In genomic region chr16:4684457-4684791, GRCm38 (mm10) we compare ENCODE assay signal across 8 mouse cellular contexts. TPM values are rescaled to one million over a fixed set of nuclear protein-coding genes. Genes with fewer than 3 reads are reported as not detected.
DNase-seq lines count a peak whose midpoint lies in the region; ATAC-seq and TF ChIP-seq lines count a peak whose summit lies in the region.

No protein-coding gene starts in this region.

- peak overlapping the region; percentile 44; the same call in 1 of the 2 replicates for H3K27ac ChIP-seq in lung, embryonic 14.5 days (ENCODE audit: low read depth)
- H3K27ac ChIP-seq in embryonic facial prominence, embryonic 13.5 days = no peak overlapping the region; the same call in 1 of the 2 replicates
- H3K27ac ChIP-seq in intestine, embryonic 16.5 days (ENCODE audit: low read length) = peak overlapping the region; percentile 42
- H3K27ac ChIP-seq in neural tube, embryonic 13.5 days (replicated peaks) = peak overlapping the region; percentile 85; the same call in 1 of the 2 replicates

- peak overlapping the region; percentile 86 for H3K9ac ChIP-seq in lung, embryonic 14.5 days
- H3K9ac ChIP-seq in embryonic facial prominence, embryonic 13.5 days = peak overlapping the region; percentile 91
- H3K9ac ChIP-seq in intestine, embryonic 16.5 days (ENCODE audit: low read depth, low read length) = peak overlapping the region; percentile 91
- H3K9ac ChIP-seq in neural tube, embryonic 13.5 days = peak overlapping the region; percentile 91

- ATAC-seq in lung, embryonic 14.5 days (ENCODE audit: insufficient read depth) = no peak; the same call in 1 of the 2 replicates
- no peak for ATAC-seq in embryonic facial prominence, embryonic 13.5 days (ENCODE audit: insufficient number of reproducible peaks, insufficient read depth, low FRiP score, low TSS enrichment, low read depth)
- ATAC-seq in intestine, embryonic 16.5 days = no peak
- peak; percentile 16; the same call in 1 of the 2 replicates for ATAC-seq in neural tube, embryonic 13.5 days (ENCODE audit: low read depth)

- WGBS in lung, embryonic 14.5 days = under 1% methylated on average over 9 of the region's 9 CpGs
- 2% methylated on average over 9 of the region's 9 CpGs for WGBS in embryonic facial prominence, embryonic 13.5 days
- WGBS in intestine, embryonic 16.5 days = 1% methylated on average over 9 of the region's 9 CpGs
- WGBS in neural tube, embryonic 13.5 days = under 1% methylated on average over 9 of the region's 9 CpGs

- peak overlapping the region; percentile 94 for H3K4me2 ChIP-seq in lung, embryonic 14.5 days
- H3K4me2 ChIP-seq in embryonic facial prominence, embryonic 13.5 days = peak overlapping the region; percentile 96
- H3K4me2 ChIP-seq in intestine, embryonic 16.5 days (ENCODE audit: low read depth, low read length) = peak overlapping the region; percentile 92
- H3K4me2 ChIP-seq in neural tube, embryonic 13.5 days = peak overlapping the region; percentile 99

- TF ChIP-seq CTCF in lung, embryonic 14.5 days (IDR thresholded peaks at IDR 0.05; ENCODE audit: low read depth) = no peak

- peaks cover 24% of the 10 kb centered on the region for H3K36me3 ChIP-seq in lung, embryonic 14.5 days (ENCODE audit: insufficient read depth)
- peaks cover 26% of the 10 kb centered on the region for H3K36me3 ChIP-seq in embryonic facial prominence, embryonic 13.5 days
- 0 out of 2 replicates have a peak, but pooled peaks cover 5% of the 10 kb centered on the region for H3K36me3 ChIP-seq in intestine, embryonic 16.5 days (ENCODE audit: control insufficient read depth, insufficient read depth, low read length)
- H3K36me3 ChIP-seq in neural tube, embryonic 13.5 days = peaks cover 25% of the 10 kb centered on the region

- H3K4me3 ChIP-seq in lung, embryonic 14.5 days (ENCODE audit: low read depth, low read length) = peak overlapping the region; percentile 95
- peak overlapping the region; percentile 99 for H3K4me3 ChIP-seq in embryonic facial prominence, embryonic 13.5 days
- H3K4me3 ChIP-seq in intestine, embryonic 16.5 days (ENCODE audit: low read length) = peak overlapping the region; percentile 95
- H3K4me3 ChIP-seq in neural tube, embryonic 13.5 days = peak overlapping the region; percentile 95

- no peaks in the 10 kb centered on the region for H3K9me3 ChIP-seq in lung, embryonic 14.5 days (ENCODE audit: low read depth, low read length)
- no peaks in the 10 kb centered on the region for H3K9me3 ChIP-seq in embryonic facial prominence, embryonic 13.5 days
- no peaks in the 10 kb centered on the region for H3K9me3 ChIP-seq in intestine, embryonic 16.5 days (ENCODE audit: control insufficient read depth, low read length)
- H3K9me3 ChIP-seq in neural tube, embryonic 13.5 days = no peaks in the 10 kb centered on the region; the same call in 1 of the 2 replicates

- H3K27me3 ChIP-seq in lung, embryonic 14.5 days (ENCODE audit: insufficient read depth, low read length) = no peaks in the 10 kb centered on the region
- H3K27me3 ChIP-seq in embryonic facial prominence, embryonic 13.5 days = no peaks in the 10 kb centered on the region
- no peaks in the 10 kb centered on the region for H3K27me3 ChIP-seq in intestine, embryonic 16.5 days (replicated peaks; ENCODE audit: control insufficient read depth, insufficient read depth, low read length)
- no peaks in the 10 kb centered on the region for H3K27me3 ChIP-seq in neural tube, embryonic 13.5 days

- DNase-seq in lung, embryonic 14.5 days = no peak
- no peak for DNase-seq in lung, postnatal 10 days
- DNase-seq in frontal cortex, postnatal 25 days (ENCODE audit: low spot score in 2 of 2) = no peak
- DNase-seq in layer of hippocampus, postnatal 36 days = no peak
- no peak for DNase-seq in left cerebral cortex, adult 8-10 months (ENCODE audit: low spot score in 2 of 2)

- no peaks in the 10 kb centered on the region for H3K4me1 ChIP-seq in lung, embryonic 14.5 days (ENCODE audit: insufficient read depth)
- H3K4me1 ChIP-seq in embryonic facial prominence, embryonic 13.5 days = peaks cover 21% of the 10 kb centered on the region
- peaks cover 7% of the 10 kb centered on the region; the same call in 1 of the 2 replicates for H3K4me1 ChIP-seq in intestine, embryonic 16.5 days (ENCODE audit: control insufficient read depth, insufficient read depth, low read length)
- H3K4me1 ChIP-seq in neural tube, embryonic 13.5 days (replicated peaks) = peaks cover 22% of the 10 kb centered on the region

RNA-seq across cellular contexts. Expression of gene Coro7, which starts 4.8 kb away (rescaled TPM):
- 13.1 and 15.1 TPM in 2 replicates for polyA plus RNA-seq in lung, embryonic 14.5 days (2014; fragmentation: Nextera tagmentation; extraction: Ambion mirVana)
- polyA plus RNA-seq in embryonic facial prominence, embryonic 13.5 days (2015; fragmentation: Nextera tagmentation; extraction: Ambion mirVana) = 16.9 and 17.0 TPM in 2 replicates
- 29.2 and 30.5 TPM in 2 replicates for polyA plus RNA-seq in intestine, embryonic 16.5 days (2015; fragmentation: Nextera tagmentation; extraction: Ambion mirVana)
- polyA plus RNA-seq in neural tube, embryonic 13.5 days (2015; fragmentation: Nextera tagmentation; extraction: Ambion mirVana) = 27.9 and 33.5 TPM in 2 replicates
- total RNA-seq in layer of hippocampus, postnatal 36 days (2021) = 10 to 100 TPM; 79.4 to 96.0 TPM
- 10 to 100 TPM; 88.7 to 98.8 (median 95.6) TPM for total RNA-seq in left cerebral cortex, adult 8-10 months (2022)

RNA-seq across cellular contexts. Expression of gene Nmral1, which starts 34.7 kb away (rescaled TPM):
- polyA plus RNA-seq in lung, embryonic 14.5 days (2014; fragmentation: Nextera tagmentation; extraction: Ambion mirVana) = 93.7 and 102 TPM in 2 replicates
- 83.6 and 91.4 TPM in 2 replicates for polyA plus RNA-seq in embryonic facial prominence, embryonic 13.5 days (2015; fragmentation: Nextera tagmentation; extraction: Ambion mirVana)
- polyA plus RNA-seq in intestine, embryonic 16.5 days (2015; fragmentation: Nextera tagmentation; extraction: Ambion mirVana) = 35.3 and 45.9 TPM in 2 replicates
- 55.5 and 57.2 TPM in 2 replicates for polyA plus RNA-seq in neural tube, embryonic 13.5 days (2015; fragmentation: Nextera tagmentation; extraction: Ambion mirVana)
- total RNA-seq in layer of hippocampus, postnatal 36 days (2021) = 10 to 100 TPM; 14.5 to 15.2 TPM
- 10 to 100 TPM; 15.8 to 18.9 (median 17.4) TPM for total RNA-seq in left cerebral cortex, adult 8-10 months (2022)

RNA-seq across cellular contexts. Expression of gene Hmox2, which starts 41.7 kb away (rescaled TPM):
- 104 and 109 TPM in 2 replicates for polyA plus RNA-seq in lung, embryonic 14.5 days (2014; fragmentation: Nextera tagmentation; extraction: Ambion mirVana)
- 105 and 107 TPM in 2 replicates for polyA plus RNA-seq in embryonic facial prominence, embryonic 13.5 days (2015; fragmentation: Nextera tagmentation; extraction: Ambion mirVana)
- 87.5 and 88.7 TPM in 2 replicates for polyA plus RNA-seq in intestine, embryonic 16.5 days (2015; fragmentation: Nextera tagmentation; extraction: Ambion mirVana)
- 102 and 108 TPM in 2 replicates for polyA plus RNA-seq in neural tube, embryonic 13.5 days (2015; fragmentation: Nextera tagmentation; extraction: Ambion mirVana)
- total RNA-seq in layer of hippocampus, postnatal 36 days (2021) = 10 to 100 TPM; 88.2 to 98.0 TPM
- 10 to 100 TPM; 91.8 to 98.0 (median 93.1) TPM for total RNA-seq in left cerebral cortex, adult 8-10 months (2022)

RNA-seq across cellular contexts. Expression of gene Dnaja3, which starts 44.6 kb away (rescaled TPM):
- polyA plus RNA-seq in lung, embryonic 14.5 days (2014; fragmentation: Nextera tagmentation; extraction: Ambion mirVana) = 58.7 and 59.3 TPM in 2 replicates
- polyA plus RNA-seq in embryonic facial prominence, embryonic 13.5 days (2015; fragmentation: Nextera tagmentation; extraction: Ambion mirVana) = 54.0 and 58.7 TPM in 2 replicates
- 90.5 and 92.5 TPM in 2 replicates for polyA plus RNA-seq in intestine, embryonic 16.5 days (2015; fragmentation: Nextera tagmentation; extraction: Ambion mirVana)
- polyA plus RNA-seq in neural tube, embryonic 13.5 days (2015; fragmentation: Nextera tagmentation; extraction: Ambion mirVana) = 55.7 and 59.2 TPM in 2 replicates
- total RNA-seq in layer of hippocampus, postnatal 36 days (2021) = 10 to 100 TPM; 61.7 to 65.6 TPM
- total RNA-seq in left cerebral cortex, adult 8-10 months (2022) = 10 to 100 TPM; 63.0 to 66.1 (median 65.1) TPM

RNA-seq across cellular contexts. Expression of gene Vasn, which starts 44.7 kb away (rescaled TPM):
- 23.1 and 23.5 TPM in 2 replicates for polyA plus RNA-seq in lung, embryonic 14.5 days (2014; fragmentation: Nextera tagmentation; extraction: Ambion mirVana)
- polyA plus RNA-seq in embryonic facial prominence, embryonic 13.5 days (2015; fragmentation: Nextera tagmentation; extraction: Ambion mirVana) = 29.2 and 30.2 TPM in 2 replicates
- 13.5 and 13.6 TPM in 2 replicates for polyA plus RNA-seq in intestine, embryonic 16.5 days (2015; fragmentation: Nextera tagmentation; extraction: Ambion mirVana)
- 6.7 TPM in 2 replicates for polyA plus RNA-seq in neural tube, embryonic 13.5 days (2015; fragmentation: Nextera tagmentation; extraction: Ambion mirVana)
- 1 to 10 TPM; 4.4 to 5.7 TPM for total RNA-seq in layer of hippocampus, postnatal 36 days (2021)
- 10 to 100 TPM in 2 of 4 experiments, 1 to 10 TPM in 2; 8.5 to 10.4 (median 9.9) TPM for total RNA-seq in left cerebral cortex, adult 8-10 months (2022)
